Comparison of ENCODE assay signal across 8 mouse cellular contexts in genomic region chr4:154023754-154024601, GRCm38 (mm10). TPM values are rescaled to one million over a fixed set of nuclear protein-coding genes. Genes with fewer than 3 reads are reported as not detected.
DNase-seq lines count a peak whose midpoint lies in the region; ATAC-seq and TF ChIP-seq lines count a peak whose summit lies in the region.

No protein-coding gene starts in this region.

- intact Hi-C loops in left cerebral cortex, postnatal 10 days (cut with DNase I): no loop called here

- WGBS in stomach, postnatal 0 days: 20% methylated on average over 8 of the region's 8 CpGs
- 26% methylated on average over 8 of the region's 8 CpGs for WGBS in midbrain, embryonic 14.5 days

- ATAC-seq in erythroid progenitor cell, adult 5-6 weeks (replicated peaks; ENCODE audit: low FRiP score, poor library complexity, severe bottlenecking): peak; percentile 75
- ATAC-seq in stomach, postnatal 0 days (ENCODE audit: low FRiP score, low TSS enrichment): no peak
- no peak for ATAC-seq in midbrain, embryonic 14.5 days (ENCODE audit: low FRiP score, low TSS enrichment)

- H3K9me3 ChIP-seq in stomach, postnatal 0 days (ENCODE audit: control insufficient read depth, low read length): no peaks in the 10 kb centered on the region
- no peaks in the 10 kb centered on the region for H3K9me3 ChIP-seq in midbrain, embryonic 14.5 days (ENCODE audit: control insufficient read depth, low read length)

- TF ChIP-seq EP300 in stomach, postnatal 0 days (optimal IDR thresholded peaks at IDR 0.05): no peak

- H3K36me3 ChIP-seq in stomach, postnatal 0 days (ENCODE audit: control insufficient read depth, insufficient read depth, low read length): peaks cover 17% of the 10 kb centered on the region; the same call in 1 of the 2 replicates
- peaks cover 29% of the 10 kb centered on the region for H3K36me3 ChIP-seq in midbrain, embryonic 14.5 days (ENCODE audit: control insufficient read depth, insufficient read depth, low read length)

- peak overlapping the region; percentile 20; the same call in 1 of the 2 replicates for H3K4me2 ChIP-seq in stomach, postnatal 0 days (replicated peaks; ENCODE audit: low read depth)
- no peak overlapping the region for H3K4me2 ChIP-seq in midbrain, embryonic 14.5 days (ENCODE audit: low read length)

- peak; percentile 39 to 61 for DNase-seq in left cerebral cortex, adult 18-20 months (ENCODE audit: low spot score in 2 of 2)
- DNase-seq in left cerebral cortex, postnatal 10 days (ENCODE audit: extremely low spot score in 1 of 2, low spot score in 2 of 2): no peak
- DNase-seq in c-Kit-positive CD71-positive TER-119-negative erythroid progenitor cells, embryonic 14.5 days (ENCODE audit: low read depth): peak; percentile 81
- DNase-seq in liver: peak; percentile 91
- peak; percentile 38 for DNase-seq in stomach, postnatal 0 days (ENCODE audit: low spot score)
- no peak for DNase-seq in gastrocnemius, postnatal 10 days
- DNase-seq in midbrain, embryonic 14.5 days: no peak

- peaks cover 9% of the 10 kb centered on the region for H3K4me1 ChIP-seq in stomach, postnatal 0 days (replicated peaks; ENCODE audit: control insufficient read depth, insufficient read depth)
- peaks cover 9% of the 10 kb centered on the region for H3K4me1 ChIP-seq in midbrain, embryonic 14.5 days (ENCODE audit: control insufficient read depth, insufficient read depth, low read length)

- no peak for TF ChIP-seq CTCF in stomach, postnatal 0 days (IDR thresholded peaks at IDR 0.05; ENCODE audit: low read depth)

- H3K27me3 ChIP-seq in stomach, postnatal 0 days (ENCODE audit: control insufficient read depth, insufficient read depth, low read length): no peaks in the 10 kb centered on the region
- 0 out of 2 replicates have a peak, but pooled peaks cover 7% of the 10 kb centered on the region for H3K27me3 ChIP-seq in midbrain, embryonic 14.5 days (ENCODE audit: control insufficient read depth, insufficient read depth, low read length)

- no peak overlapping the region for H3K4me3 ChIP-seq in stomach, postnatal 0 days (ENCODE audit: low read depth, low read length)
- no peak overlapping the region for H3K4me3 ChIP-seq in midbrain, embryonic 14.5 days (replicated peaks; ENCODE audit: low read depth, low read length)

- H3K27ac ChIP-seq in stomach, postnatal 0 days (replicated peaks): no peak overlapping the region
- no peak overlapping the region for H3K27ac ChIP-seq in midbrain, embryonic 14.5 days (replicated peaks; ENCODE audit: low read depth, low read length)

- no peak overlapping the region for H3K9ac ChIP-seq in stomach, postnatal 0 days (ENCODE audit: low read length)
- H3K9ac ChIP-seq in midbrain, embryonic 14.5 days (replicated peaks; ENCODE audit: low read length): no peak overlapping the region; the same call in 1 of the 2 replicates

RNA-seq across cellular contexts. Expression of gene Smim1, which starts 2.1 kb away (rescaled TPM):
- total RNA-seq in left cerebral cortex, adult 18-20 months (2021): 10 to 100 TPM; 10.0 to 15.0 TPM
- total RNA-seq in left cerebral cortex, postnatal 10 days (2021): 1 to 10 TPM; 2.4 to 2.8 TPM
- 62.0 and 72.9 TPM in 2 replicates for total RNA-seq in erythroid progenitor cell, adult 5-6 weeks (2015; ENCODE audit: low replicate concordance)
- total RNA-seq in erythroid progenitor cell, adult 5-6 weeks (2017; ENCODE audit: low replicate concordance): 26.7 and 39.6 TPM in 2 replicates
- polyA plus RNA-seq in stomach, postnatal 0 days (2015; fragmentation: Nextera tagmentation; extraction: Ambion mirVana): 29.8 and 31.2 TPM in 2 replicates
- 10 to 100 TPM; 10.2 to 11.1 TPM for total RNA-seq in gastrocnemius, postnatal 10 days (2021)
- polyA plus RNA-seq in midbrain, embryonic 14.5 days (2014; fragmentation: Nextera tagmentation; extraction: Ambion mirVana): 6.3 and 7.7 TPM in 2 replicates

RNA-seq across cellular contexts. Expression of gene Lrrc47, which starts 12.4 kb away (rescaled TPM):
- 10 to 100 TPM; 59.7 to 69.2 TPM for total RNA-seq in left cerebral cortex, adult 18-20 months (2021)
- 10 to 100 TPM; 54.8 to 58.4 TPM for total RNA-seq in left cerebral cortex, postnatal 10 days (2021)
- total RNA-seq in erythroid progenitor cell, adult 5-6 weeks (2015; ENCODE audit: low replicate concordance): 11.5 and 13.8 TPM in 2 replicates
- 53.3 and 61.0 TPM in 2 replicates for total RNA-seq in erythroid progenitor cell, adult 5-6 weeks (2017; ENCODE audit: low replicate concordance)
- 10.6 and 12.5 TPM in 2 replicates for polyA plus RNA-seq in stomach, postnatal 0 days (2015; fragmentation: Nextera tagmentation; extraction: Ambion mirVana)
- total RNA-seq in gastrocnemius, postnatal 10 days (2021): 10 to 100 TPM; 28.7 to 34.6 TPM
- 12.7 and 13.5 TPM in 2 replicates for polyA plus RNA-seq in midbrain, embryonic 14.5 days (2014; fragmentation: Nextera tagmentation; extraction: Ambion mirVana)

RNA-seq across cellular contexts. Expression of gene Ccdc27, which starts 18.5 kb away (rescaled TPM):
- not detected for total RNA-seq in left cerebral cortex, adult 18-20 months (2021)
- under 1 TPM; 0.43 to 0.65 TPM for total RNA-seq in left cerebral cortex, postnatal 10 days (2021)
- not detected in 2 replicates for total RNA-seq in erythroid progenitor cell, adult 5-6 weeks (2015; ENCODE audit: low replicate concordance)
- not detected in 2 replicates for total RNA-seq in erythroid progenitor cell, adult 5-6 weeks (2017; ENCODE audit: low replicate concordance)
- polyA plus RNA-seq in stomach, postnatal 0 days (2015; fragmentation: Nextera tagmentation; extraction: Ambion mirVana): 0.07 TPM in 1 of 2 replicates, not detected in the other
- not detected for total RNA-seq in gastrocnemius, postnatal 10 days (2021)
- polyA plus RNA-seq in midbrain, embryonic 14.5 days (2014; fragmentation: Nextera tagmentation; extraction: Ambion mirVana): not detected in 2 replicates

RNA-seq across cellular contexts. Expression of gene Cep104, which starts 49.0 kb away (rescaled TPM):
- total RNA-seq in left cerebral cortex, adult 18-20 months (2021): 10 to 100 TPM; 33.2 to 33.9 TPM
- total RNA-seq in left cerebral cortex, postnatal 10 days (2021): 10 to 100 TPM; 23.8 to 24.0 TPM
- total RNA-seq in erythroid progenitor cell, adult 5-6 weeks (2015; ENCODE audit: low replicate concordance): 5.0 and 7.9 TPM in 2 replicates
- total RNA-seq in erythroid progenitor cell, adult 5-6 weeks (2017; ENCODE audit: low replicate concordance): 11.6 and 13.8 TPM in 2 replicates
- polyA plus RNA-seq in stomach, postnatal 0 days (2015; fragmentation: Nextera tagmentation; extraction: Ambion mirVana): 4.6 and 4.9 TPM in 2 replicates
- total RNA-seq in gastrocnemius, postnatal 10 days (2021): 10 to 100 TPM; 12.8 to 13.0 TPM
- polyA plus RNA-seq in midbrain, embryonic 14.5 days (2014; fragmentation: Nextera tagmentation; extraction: Ambion mirVana): 15.3 and 19.7 TPM in 2 replicates

RNA-seq across cellular contexts. Expression of gene Dffb, which starts 49.1 kb away (rescaled TPM):
- 10 to 100 TPM; 12.7 to 14.8 TPM for total RNA-seq in left cerebral cortex, adult 18-20 months (2021)
- 10 to 100 TPM; 12.1 to 13.8 TPM for total RNA-seq in left cerebral cortex, postnatal 10 days (2021)
- total RNA-seq in erythroid progenitor cell, adult 5-6 weeks (2015; ENCODE audit: low replicate concordance): 5.0 and 10.8 TPM in 2 replicates
- total RNA-seq in erythroid progenitor cell, adult 5-6 weeks (2017; ENCODE audit: low replicate concordance): 3.3 and 7.1 TPM in 2 replicates
- polyA plus RNA-seq in stomach, postnatal 0 days (2015; fragmentation: Nextera tagmentation; extraction: Ambion mirVana): 5.8 and 6.0 TPM in 2 replicates
- 1 to 10 TPM; 3.1 to 5.4 TPM for total RNA-seq in gastrocnemius, postnatal 10 days (2021)
- 7.9 and 9.1 TPM in 2 replicates for polyA plus RNA-seq in midbrain, embryonic 14.5 days (2014; fragmentation: Nextera tagmentation; extraction: Ambion mirVana)

Comparison
In these comparisons a context has a peak if more than half of its experiments do, and no peak if none do; other contexts are left out.
1. DNase-seq: peak in left cerebral cortex, adult 18-20 months (2 of 2), c-Kit-positive CD71-positive TER-119-negative erythroid progenitor cells, embryonic 14.5 days (single experiment), liver (single experiment) and stomach, postnatal 0 days (single experiment); none in left cerebral cortex, postnatal 10 days (0 of 2), gastrocnemius, postnatal 10 days (single experiment) and midbrain, embryonic 14.5 days (single experiment).